Mouse (Mus musculus): ENCODE results near the gene Adam11. TPM values are rescaled to one million over a fixed set of nuclear protein-coding genes. Genes with fewer than 3 reads are reported as not detected.

The Adam11 gene
- polyA plus RNA-seq, 1 experiment, result 30.2 TPM

DNA sequence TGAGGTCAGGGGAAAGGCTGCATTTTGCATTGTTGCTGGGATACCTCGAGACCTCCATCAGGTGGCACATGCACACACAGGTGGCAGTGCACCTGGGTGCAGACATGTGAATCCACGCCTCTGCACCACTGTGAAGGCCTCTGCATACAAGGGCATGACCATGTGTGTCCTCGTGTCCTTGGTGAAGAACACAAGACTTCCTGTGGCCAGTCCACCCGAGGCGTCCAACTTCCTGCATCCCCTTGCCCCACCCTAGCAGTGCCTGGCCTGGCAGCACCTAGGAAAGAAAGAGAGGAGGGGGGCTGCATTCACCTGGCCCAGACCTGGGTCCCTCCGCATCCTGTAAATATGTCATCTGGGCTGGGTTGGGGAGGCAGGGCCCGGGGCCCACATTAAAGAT lies 18.6 kb downstream of the Adam11 start:
- DNase-seq, result no peak
- Histone ChIP-seq H3K4me3 (ENCODE audit: control insufficient read depth, insufficient read depth, low read length) (no peak overlapping the region), H3K36me3 (ENCODE audit: control insufficient read depth, insufficient read depth, low read length) (no peaks in the 10 kb centered on the region), H3K4me1 (replicated peaks; ENCODE audit: control insufficient read depth, insufficient read depth, low read length) (0 out of 2 replicates have a peak, but pooled peaks cover under 1% of the 10 kb centered on the region), H3K27ac (ENCODE audit: control insufficient read depth, insufficient read depth, low read length) (no peak overlapping the region), H3K27me3 (ENCODE audit: control insufficient read depth, insufficient read depth, low read length) (no peaks in the 10 kb centered on the region; the same call in 1 of the 2 replicates)
- TF ChIP-seq CTCF (IDR thresholded peaks at IDR 0.05; ENCODE audit: borderline replicate concordance, control insufficient read depth, extremely low read depth, insufficient read depth, low read length, poor library complexity), result no peak
- no peak for TF ChIP-seq POLR2A (IDR thresholded peaks at IDR 0.05; ENCODE audit: control insufficient read depth, extremely low read depth, insufficient read depth, low read length, poor library complexity)
- WGBS, result 48% methylated on average over 7 of the region's 7 CpGs

DNA sequence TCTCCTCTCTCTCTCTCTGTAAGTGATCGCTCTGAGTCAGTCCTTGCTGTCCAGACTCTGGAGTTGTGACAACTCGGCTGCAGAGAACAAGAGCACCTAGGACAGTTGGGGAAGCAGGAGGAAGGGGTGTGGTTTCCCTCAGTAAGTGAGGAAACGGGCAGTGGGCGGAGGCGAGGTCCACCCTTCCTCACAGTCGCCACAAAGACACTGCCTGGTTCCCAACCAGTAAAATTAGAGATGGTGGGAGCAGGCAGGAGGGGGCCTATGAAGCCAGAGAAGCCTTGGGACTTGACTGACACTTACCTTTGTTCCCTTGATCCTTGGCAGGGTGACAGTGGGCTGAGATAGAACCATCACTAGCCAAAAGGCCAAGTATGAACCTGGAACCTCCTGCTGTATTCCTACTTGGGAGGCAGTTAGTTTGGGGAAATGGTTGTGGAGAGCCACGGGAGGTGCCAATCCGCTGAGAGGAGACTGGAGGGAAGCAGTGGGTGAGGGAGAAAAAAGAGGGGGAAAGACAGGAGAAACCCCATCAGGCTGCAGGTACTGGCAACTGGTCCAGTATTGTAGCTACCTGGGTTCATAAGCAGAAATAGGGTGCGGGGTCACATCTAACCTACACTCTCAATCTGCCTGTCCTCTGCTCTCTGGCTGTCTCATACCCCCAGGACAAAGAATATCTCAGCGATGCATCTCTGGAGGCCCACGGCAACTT lies 19.2 kb downstream of the Adam11 start:
- Histone ChIP-seq H3K4me1 (replicated peaks; ENCODE audit: control insufficient read depth, insufficient read depth, low read length) (no peaks in the 10 kb centered on the region), H3K27ac (ENCODE audit: control insufficient read depth, insufficient read depth, low read length) (no peak overlapping the region; the same call in 1 of the 2 replicates), H3K4me3 (ENCODE audit: control insufficient read depth, insufficient read depth, low read length) (no peak overlapping the region), H3K27me3 (ENCODE audit: control insufficient read depth, insufficient read depth, low read length) (no peaks in the 10 kb centered on the region; the same call in 1 of the 2 replicates), H3K36me3 (ENCODE audit: control insufficient read depth, insufficient read depth, low read length) (no peaks in the 10 kb centered on the region)
- DNase-seq, result no peak
- 37% methylated on average over 11 of the region's 11 CpGs for WGBS
- TF ChIP-seq CTCF (IDR thresholded peaks at IDR 0.05; ENCODE audit: borderline replicate concordance, control insufficient read depth, extremely low read depth, insufficient read depth, low read length, poor library complexity) (no peak), POLR2A (IDR thresholded peaks at IDR 0.05; ENCODE audit: control insufficient read depth, extremely low read depth, insufficient read depth, low read length, poor library complexity) (no peak)

- Histone ChIP-seq H3K4me1 (replicated peaks; ENCODE audit: control insufficient read depth, insufficient read depth, low read length) (no peaks in the 10 kb centered on the region), H3K27ac (ENCODE audit: control insufficient read depth, insufficient read depth, low read length) (no peak overlapping the region), H3K36me3 (ENCODE audit: control insufficient read depth, insufficient read depth, low read length) (no peaks in the 10 kb centered on the region), H3K27me3 (ENCODE audit: control insufficient read depth, insufficient read depth, low read length) (no peaks in the 10 kb centered on the region), H3K4me3 (ENCODE audit: control insufficient read depth, insufficient read depth, low read length) (no peak overlapping the region)
- no peak for TF ChIP-seq CTCF (IDR thresholded peaks at IDR 0.05; ENCODE audit: borderline replicate concordance, control insufficient read depth, extremely low read depth, insufficient read depth, low read length, poor library complexity)
- TF ChIP-seq POLR2A (IDR thresholded peaks at IDR 0.05; ENCODE audit: control insufficient read depth, extremely low read depth, insufficient read depth, low read length, poor library complexity), result no peak
- DNase-seq, result no peak
- WGBS, result 80% methylated on average over 10 of the region's 10 CpGs
These were observed 19.7 kb downstream of the Adam11 start for GRCm38 (mm10) chr11:102780986-102781351.

DNA sequence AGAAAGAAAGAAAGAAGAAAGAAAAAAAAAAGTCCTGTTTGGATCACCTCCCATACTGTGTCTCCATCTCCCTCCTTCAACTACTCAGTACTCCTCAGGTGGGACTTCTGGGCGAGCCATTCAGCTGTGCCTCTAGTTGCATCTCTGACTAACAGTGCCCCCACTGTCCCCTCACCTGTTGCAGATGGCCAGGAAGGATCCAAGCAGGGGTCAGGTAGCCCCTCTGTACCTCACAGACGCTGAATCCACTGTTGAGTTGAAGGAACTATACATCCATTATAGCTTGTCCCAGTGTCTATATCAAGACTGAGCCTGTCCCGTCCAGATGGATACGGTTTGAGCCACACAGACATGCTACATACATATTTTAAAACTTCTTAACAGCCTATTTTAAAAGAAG lies 20.3 kb downstream of the Adam11 start:
- H3K4me3 ChIP-seq (ENCODE audit: control insufficient read depth, insufficient read depth, low read length), result no peak overlapping the region
- H3K4me1 ChIP-seq (replicated peaks; ENCODE audit: control insufficient read depth, insufficient read depth, low read length), result no peaks in the 10 kb centered on the region
- no peak for TF ChIP-seq CTCF (IDR thresholded peaks at IDR 0.05; ENCODE audit: borderline replicate concordance, control insufficient read depth, extremely low read depth, insufficient read depth, low read length, poor library complexity)
- no peak for TF ChIP-seq POLR2A (IDR thresholded peaks at IDR 0.05; ENCODE audit: control insufficient read depth, extremely low read depth, insufficient read depth, low read length, poor library complexity)
- H3K27me3 ChIP-seq (ENCODE audit: control insufficient read depth, insufficient read depth, low read length), result no peaks in the 10 kb centered on the region
- WGBS, result 92% methylated on average over 4 of the region's 4 CpGs
- no peaks in the 10 kb centered on the region for H3K36me3 ChIP-seq (ENCODE audit: control insufficient read depth, insufficient read depth, low read length)
- no peak for DNase-seq
- H3K27ac ChIP-seq (ENCODE audit: control insufficient read depth, insufficient read depth, low read length), result no peak overlapping the region

DNA sequence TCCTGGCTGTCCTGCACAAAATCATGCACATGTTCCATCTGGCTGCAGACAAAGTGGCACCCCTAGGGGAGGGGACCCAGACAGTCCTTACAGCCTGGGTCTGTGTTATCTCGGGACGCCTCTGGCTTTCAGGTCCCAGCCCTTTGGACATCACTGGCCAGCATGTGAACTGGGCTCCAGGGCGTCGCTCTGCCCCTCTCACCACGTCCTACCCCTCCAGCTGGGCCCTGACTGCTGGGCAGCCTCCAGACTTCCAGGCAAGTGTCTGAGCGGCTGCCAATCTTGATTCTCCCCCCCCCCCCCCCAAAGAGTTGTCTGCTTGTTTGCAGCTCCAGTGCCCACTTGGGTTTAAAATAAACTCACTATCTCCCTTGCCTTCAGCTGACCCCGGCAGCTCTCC lies 22.2 kb downstream of the Adam11 start:
- WGBS, result 91% methylated on average over 7 of the region's 7 CpGs
- no peak for TF ChIP-seq CTCF (IDR thresholded peaks at IDR 0.05; ENCODE audit: borderline replicate concordance, control insufficient read depth, extremely low read depth, insufficient read depth, low read length, poor library complexity)
- TF ChIP-seq POLR2A (IDR thresholded peaks at IDR 0.05; ENCODE audit: control insufficient read depth, extremely low read depth, insufficient read depth, low read length, poor library complexity), result no peak
- no peaks in the 10 kb centered on the region for H3K36me3 ChIP-seq (ENCODE audit: control insufficient read depth, insufficient read depth, low read length)
- H3K27ac ChIP-seq (ENCODE audit: control insufficient read depth, insufficient read depth, low read length), result no peak overlapping the region
- DNase-seq, result no peak
- H3K4me1 ChIP-seq (replicated peaks; ENCODE audit: control insufficient read depth, insufficient read depth, low read length), result no peaks in the 10 kb centered on the region
- no peaks in the 10 kb centered on the region for H3K27me3 ChIP-seq (ENCODE audit: control insufficient read depth, insufficient read depth, low read length)
- no peak overlapping the region for H3K4me3 ChIP-seq (ENCODE audit: control insufficient read depth, insufficient read depth, low read length)

DNA sequence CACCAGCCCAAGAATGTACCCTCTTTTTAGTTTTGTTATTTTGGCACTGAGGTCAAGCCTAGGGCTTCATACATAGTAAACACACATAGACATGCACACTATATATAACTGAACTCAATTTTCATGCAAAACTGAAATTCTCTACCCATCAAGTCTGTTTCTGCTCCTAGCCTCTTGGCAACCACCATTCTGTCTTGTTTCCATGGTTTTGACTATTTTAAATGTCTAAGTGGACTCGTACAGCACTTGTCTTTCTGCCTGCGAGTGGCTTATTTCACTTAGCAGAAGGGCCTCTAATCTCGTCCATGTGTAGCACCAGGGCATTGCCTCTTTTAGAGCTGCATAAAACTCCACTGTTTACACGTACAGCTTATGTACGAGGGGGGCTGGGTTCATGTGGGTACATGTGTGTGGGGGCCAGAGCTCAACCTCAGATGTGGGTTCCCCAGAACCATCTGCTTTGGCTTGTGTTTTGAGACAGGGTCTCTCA lies 26.5 kb downstream of the Adam11 start:
- no peaks in the 10 kb centered on the region for H3K4me1 ChIP-seq (replicated peaks; ENCODE audit: control insufficient read depth, insufficient read depth, low read length)
- DNase-seq, result no peak
- WGBS, result 90% methylated on average over 5 of the region's 5 CpGs
- TF ChIP-seq CTCF (IDR thresholded peaks at IDR 0.05; ENCODE audit: borderline replicate concordance, control insufficient read depth, extremely low read depth, insufficient read depth, low read length, poor library complexity) (no peak), POLR2A (IDR thresholded peaks at IDR 0.05; ENCODE audit: control insufficient read depth, extremely low read depth, insufficient read depth, low read length, poor library complexity) (no peak)
- H3K27me3 ChIP-seq (ENCODE audit: control insufficient read depth, insufficient read depth, low read length), result no peaks in the 10 kb centered on the region
- H3K36me3 ChIP-seq (ENCODE audit: control insufficient read depth, insufficient read depth, low read length), result no peaks in the 10 kb centered on the region
- H3K4me3 ChIP-seq (ENCODE audit: control insufficient read depth, insufficient read depth, low read length), result no peak overlapping the region
- H3K27ac ChIP-seq (ENCODE audit: control insufficient read depth, insufficient read depth, low read length), result no peak overlapping the region

Data from thymus, adult 2 months (tissue).